Mouse (Mus musculus): Measurements from ENCODE around the gene Muc1. TPM values are rescaled to one million over a fixed set of nuclear protein-coding genes. Genes with fewer than 3 reads are reported as not detected.

The Muc1 gene
- polyA plus RNA-seq (2016; fragmentation: Nextera tagmentation; extraction: Ambion mirVana) = 0.13 TPM in 1 of 2 replicates, not detected in the other

DNA sequence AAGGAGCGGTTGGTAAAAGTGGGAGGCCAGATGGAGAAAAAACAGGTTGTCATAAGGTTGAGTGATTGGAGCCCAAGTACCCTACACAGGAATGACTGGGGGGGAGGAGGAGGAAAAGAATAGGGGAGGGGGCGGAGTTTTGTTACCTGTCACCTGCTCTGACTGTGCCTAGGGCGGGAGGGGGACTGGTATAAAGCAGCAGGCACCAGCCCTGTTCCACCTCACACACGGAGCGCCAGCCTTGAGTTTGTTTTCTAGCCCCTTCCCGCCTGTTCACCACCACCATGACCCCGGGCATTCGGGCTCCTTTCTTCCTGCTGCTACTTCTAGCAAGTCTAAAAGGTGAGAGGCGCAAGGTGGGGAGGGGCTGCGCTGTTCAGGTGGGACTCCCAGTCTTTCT lies at the start of gene Muc1:
Gene Muc1, plus strand, starts transcription at position 222 of the 400 bp plus-strand sequence.
- 40% methylated on average over 9 of the region's 10 CpGs for WGBS (ENCODE audit: insufficient replicate concordance)
- Histone ChIP-seq H3K27me3 (replicated peaks) (peaks cover 89% of the 10 kb centered on the region), H3K27ac (no peak within 1 kb of the TSS), H3K9me3 (replicated peaks) (no peaks in the 10 kb centered on the region), H3K9ac (peak within 1 kb of the TSS; percentile 59), H3K4me3 (peak within 1 kb of the TSS; percentile 55), H3K4me2 (peak within 1 kb of the TSS; percentile 76), H3K36me3 (no peaks in the 10 kb centered on the region), H3K4me1 (peaks cover 34% of the 10 kb centered on the region)
- no peak for ATAC-seq

DNA sequence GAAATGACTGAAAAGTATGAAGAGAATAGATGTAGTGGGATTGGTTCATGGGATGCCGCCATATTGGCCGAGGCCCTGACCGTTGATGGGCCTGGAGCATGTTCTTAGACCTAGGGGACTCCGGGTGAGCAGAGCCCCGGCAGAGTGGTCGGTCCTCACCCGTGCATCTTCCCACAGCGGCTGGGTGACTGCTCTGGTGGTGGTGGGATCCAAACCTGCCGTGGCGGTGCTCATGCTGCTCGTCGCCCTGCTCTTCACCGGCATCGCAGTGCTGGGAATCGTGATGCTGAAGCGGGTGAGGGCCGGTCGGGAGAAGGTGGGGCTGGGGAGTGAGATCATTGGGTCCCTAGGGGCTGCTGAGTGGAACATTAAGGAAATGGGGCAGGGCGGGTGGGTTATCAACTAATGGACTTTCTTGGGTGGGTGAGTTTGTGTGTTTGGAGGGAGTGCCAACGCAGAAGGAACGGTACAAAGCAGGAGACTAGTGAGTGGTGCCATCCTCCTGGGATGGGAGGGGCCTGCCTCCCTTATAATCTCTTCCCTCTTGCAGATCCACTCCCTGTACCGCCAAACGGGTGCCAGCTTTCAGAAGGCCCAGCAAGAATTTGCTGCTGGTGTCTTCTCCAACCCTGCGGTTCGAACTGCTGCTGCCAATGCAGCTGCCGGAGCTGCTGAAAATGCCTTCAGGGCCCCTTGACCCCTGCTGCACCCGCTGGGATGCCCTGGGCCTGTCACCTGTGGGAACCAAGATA lies 46.9 kb upstream of the Muc1 start:
- peak overlapping the region; percentile 50 for H3K27ac ChIP-seq
- peak overlapping the region; percentile 27; the same call in 1 of the 2 replicates for H3K9ac ChIP-seq
- H3K9me3 ChIP-seq (replicated peaks) = no peaks in the 10 kb centered on the region
- ATAC-seq = no peak
- 86% methylated on average over 27 of the region's 27 CpGs for WGBS (ENCODE audit: insufficient replicate concordance)
- H3K4me1 ChIP-seq = peaks cover 59% of the 10 kb centered on the region
- no peak overlapping the region for H3K4me3 ChIP-seq
- no peaks in the 10 kb centered on the region for H3K27me3 ChIP-seq (replicated peaks)
- peaks cover 41% of the 10 kb centered on the region for H3K36me3 ChIP-seq
- H3K4me2 ChIP-seq = no peak overlapping the region

DNA sequence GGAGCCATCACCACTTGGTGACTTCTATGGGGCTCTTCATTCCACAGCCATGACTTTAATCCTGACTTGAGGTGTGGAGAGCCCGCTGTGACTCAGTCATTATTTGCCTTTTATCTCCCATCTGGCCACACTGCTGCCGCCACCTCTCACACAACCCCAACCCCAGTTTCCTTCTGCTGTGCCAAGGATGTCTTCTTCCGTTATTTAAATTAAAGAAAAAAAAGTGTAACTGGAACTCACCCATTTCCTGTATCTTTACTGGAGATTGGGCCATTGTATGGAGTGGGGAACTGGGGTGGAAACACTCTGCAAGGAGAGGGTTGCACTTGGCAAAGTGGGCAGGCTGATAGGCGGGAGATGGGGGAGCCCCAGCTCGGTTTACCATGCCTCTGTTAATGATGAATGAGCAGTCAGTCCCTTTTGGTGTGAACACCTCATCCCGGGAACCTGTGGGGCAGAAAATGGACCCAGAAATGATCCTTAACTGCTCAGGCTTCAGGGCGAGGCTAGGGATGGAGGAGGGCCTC lies 46.3 kb upstream of the Muc1 start:
- peaks cover 41% of the 10 kb centered on the region for H3K36me3 ChIP-seq
- ATAC-seq = peak; percentile 5; the same call in 1 of the 2 replicates
- H3K9me3 ChIP-seq (replicated peaks) = no peaks in the 10 kb centered on the region
- peak overlapping the region; percentile 63 for H3K4me3 ChIP-seq
- H3K4me1 ChIP-seq = peaks cover 65% of the 10 kb centered on the region
- no peaks in the 10 kb centered on the region for H3K27me3 ChIP-seq (replicated peaks)
- peak overlapping the region; percentile 50; the same call in 1 of the 2 replicates for H3K27ac ChIP-seq
- peak overlapping the region; percentile 88 for H3K4me2 ChIP-seq
- WGBS (ENCODE audit: insufficient replicate concordance) = 38% methylated on average over 7 of the region's 7 CpGs
- H3K9ac ChIP-seq = peak overlapping the region; percentile 27

DNA sequence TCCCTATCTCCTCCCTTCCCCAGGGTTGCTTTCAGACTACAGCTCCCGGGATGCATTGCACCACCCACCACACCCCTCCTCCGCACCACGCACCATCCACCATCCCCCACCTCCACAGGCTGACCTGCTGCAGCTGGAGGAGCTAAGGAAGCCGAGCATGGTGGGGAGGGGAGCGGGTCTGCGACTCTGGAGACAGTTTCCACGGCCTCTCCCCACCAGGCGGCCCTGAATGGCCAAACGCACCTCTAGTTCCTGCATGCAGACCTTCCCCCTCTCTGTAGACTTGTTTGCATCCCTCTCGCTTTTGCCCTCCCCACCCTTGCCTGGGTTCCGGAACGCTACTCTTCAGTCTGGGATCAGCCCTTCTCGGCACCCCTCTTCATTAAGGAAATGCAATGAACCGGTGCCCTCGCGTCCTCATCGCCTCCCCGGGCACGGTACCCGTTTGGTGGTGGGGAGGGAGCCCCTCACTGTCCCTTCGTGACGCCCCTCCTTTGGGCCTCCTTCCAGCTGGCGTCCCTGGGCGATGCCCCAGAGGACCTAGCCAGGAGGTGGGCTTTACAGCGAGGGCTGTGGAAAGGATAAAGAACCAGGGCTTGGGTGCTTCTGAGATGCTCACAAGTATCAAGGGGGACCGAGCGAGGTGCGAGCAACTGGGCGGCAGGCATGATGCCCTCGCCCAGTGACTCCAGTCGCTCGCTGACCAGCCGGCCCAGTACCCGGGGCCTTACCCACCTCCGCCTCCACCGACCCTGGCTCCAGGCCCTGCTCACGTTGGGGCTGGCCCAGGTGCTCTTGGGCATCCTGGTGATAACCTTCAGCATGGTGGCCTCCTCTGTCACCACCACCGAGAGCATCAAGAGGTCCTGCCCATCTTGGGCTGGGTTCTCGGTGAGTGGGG lies 45.5 kb upstream of the Muc1 start, which contains the start of gene Fam189b:
Gene Fam189b, plus strand, starts transcription at position 86 of the 901 bp plus-strand sequence.
- Histone ChIP-seq H3K36me3 (peaks cover 45% of the 10 kb centered on the region), H3K4me1 (peaks cover 66% of the 10 kb centered on the region), H3K9ac (peak within 1 kb of the TSS; percentile 69), H3K4me3 (peak within 1 kb of the TSS; percentile 63), H3K9me3 (replicated peaks) (no peaks in the 10 kb centered on the region), H3K27me3 (replicated peaks) (0 out of 2 replicates have a peak, but pooled peaks cover 4% of the 10 kb centered on the region), H3K4me2 (peak within 1 kb of the TSS; percentile 88), H3K27ac (peak within 1 kb of the TSS; percentile 64)
- peak; percentile 88 for ATAC-seq
- WGBS (ENCODE audit: insufficient replicate concordance) = 23% methylated on average over 39 of the region's 39 CpGs

DNA sequence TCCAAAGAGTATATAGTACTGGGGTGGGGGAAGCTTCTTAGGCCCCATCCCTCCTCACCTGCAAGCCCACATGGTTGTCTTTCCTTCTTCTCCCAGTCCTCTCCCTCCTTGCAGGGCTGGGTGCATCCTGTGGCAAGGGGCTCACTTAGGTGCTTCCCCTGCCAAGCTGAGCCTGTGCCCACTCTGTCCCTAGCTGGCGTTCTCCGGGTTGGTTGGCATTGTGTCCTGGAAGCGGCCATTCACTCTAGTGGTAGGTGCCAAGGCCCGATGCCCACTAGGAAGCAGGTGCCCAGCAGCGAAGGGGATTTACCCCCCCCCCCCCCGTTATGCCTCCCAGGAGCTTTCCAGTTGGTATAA lies 44.9 kb upstream of the Muc1 start:
- H3K4me2 ChIP-seq = peak overlapping the region; percentile 88
- H3K36me3 ChIP-seq = peaks cover 47% of the 10 kb centered on the region
- 0 out of 2 replicates have a peak, but pooled peaks cover 10% of the 10 kb centered on the region for H3K27me3 ChIP-seq (replicated peaks)
- peak overlapping the region; percentile 63 for H3K4me3 ChIP-seq
- no peak for ATAC-seq
- H3K27ac ChIP-seq = no peak overlapping the region
- 82% methylated on average over 6 of the region's 6 CpGs for WGBS (ENCODE audit: insufficient replicate concordance)
- no peaks in the 10 kb centered on the region for H3K9me3 ChIP-seq (replicated peaks)
- H3K4me1 ChIP-seq = peaks cover 66% of the 10 kb centered on the region
- H3K9ac ChIP-seq = peak overlapping the region; percentile 69; the same call in 1 of the 2 replicates

DNA sequence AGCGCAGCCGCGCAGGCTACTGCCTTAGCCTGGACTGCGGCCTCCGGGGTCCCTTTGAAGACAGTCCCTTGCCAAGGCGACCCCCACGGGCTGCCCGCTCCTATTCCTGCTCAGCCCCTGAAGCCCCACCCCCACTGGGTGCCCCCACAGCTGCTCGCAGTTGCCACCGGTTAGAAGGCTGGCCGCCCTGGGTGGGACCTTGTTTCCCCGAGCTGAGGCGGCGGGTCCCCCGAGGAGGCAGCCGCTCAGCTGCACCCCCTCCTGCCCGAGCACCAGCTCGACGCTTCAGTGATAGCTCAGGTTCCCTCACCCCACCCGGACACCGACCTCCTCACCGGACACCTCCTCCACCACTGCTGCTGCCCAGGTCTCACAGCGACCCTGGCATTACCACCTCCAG lies 41.7 kb upstream of the Muc1 start:
- 52% methylated on average over 23 of the region's 23 CpGs for WGBS (ENCODE audit: insufficient replicate concordance)
- H3K9ac ChIP-seq = no peak overlapping the region
- H3K36me3 ChIP-seq = peaks cover 14% of the 10 kb centered on the region
- no peak overlapping the region; the same call in 1 of the 2 replicates for H3K4me2 ChIP-seq
- H3K27ac ChIP-seq = no peak overlapping the region
- ATAC-seq = no peak
- H3K4me1 ChIP-seq = peaks cover 64% of the 10 kb centered on the region
- H3K9me3 ChIP-seq (replicated peaks) = no peaks in the 10 kb centered on the region
- H3K4me3 ChIP-seq = no peak overlapping the region
- peaks cover 10% of the 10 kb centered on the region; the same call in 1 of the 2 replicates for H3K27me3 ChIP-seq (replicated peaks)

DNA sequence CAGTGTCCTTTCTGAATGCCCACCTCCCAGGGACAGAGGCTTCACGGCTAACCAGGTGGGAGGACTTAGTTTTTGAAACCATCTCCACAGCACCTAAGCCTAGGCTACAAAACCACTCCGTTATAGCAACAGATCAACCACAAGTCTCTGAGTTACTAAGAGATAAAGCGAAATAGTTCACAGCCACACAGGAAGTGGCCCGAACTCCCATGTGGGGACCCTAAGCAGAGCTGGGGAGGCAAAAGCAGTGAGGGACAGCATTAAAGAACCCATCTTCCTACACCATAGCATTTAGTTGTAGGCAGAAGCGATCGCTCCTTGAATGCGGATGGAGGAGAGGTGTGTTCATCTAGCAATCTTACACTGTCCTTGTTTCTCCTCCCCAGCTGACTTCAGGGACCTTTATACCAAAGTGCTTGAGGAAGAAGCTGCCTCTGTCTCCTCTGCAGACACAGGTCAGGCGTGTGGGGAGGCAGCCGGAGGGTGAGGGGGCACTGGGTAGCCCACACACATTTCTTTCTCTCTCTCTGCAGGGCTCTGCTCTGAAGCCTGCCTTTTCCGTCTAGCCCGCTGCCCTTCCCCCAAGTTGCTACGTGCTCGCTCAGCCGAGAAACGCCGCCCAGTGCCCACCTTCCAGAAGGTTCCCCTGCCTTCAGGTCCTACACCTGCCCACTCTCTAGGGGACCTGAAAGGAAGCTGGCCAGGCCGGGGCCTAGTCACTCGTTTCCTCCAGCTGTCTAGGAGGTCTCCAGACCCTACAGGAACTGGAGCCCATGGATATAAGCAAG lies 41.0 kb upstream of the Muc1 start:
- Histone ChIP-seq H3K4me2 (no peak overlapping the region), H3K27me3 (replicated peaks) (peaks cover 10% of the 10 kb centered on the region; the same call in 1 of the 2 replicates), H3K27ac (no peak overlapping the region), H3K9ac (no peak overlapping the region), H3K9me3 (replicated peaks) (no peaks in the 10 kb centered on the region), H3K4me3 (no peak overlapping the region), H3K4me1 (peaks cover 57% of the 10 kb centered on the region), H3K36me3 (peaks cover 9% of the 10 kb centered on the region)
- no peak for ATAC-seq
- 55% methylated on average over 18 of the region's 18 CpGs for WGBS (ENCODE audit: insufficient replicate concordance)

DNA sequence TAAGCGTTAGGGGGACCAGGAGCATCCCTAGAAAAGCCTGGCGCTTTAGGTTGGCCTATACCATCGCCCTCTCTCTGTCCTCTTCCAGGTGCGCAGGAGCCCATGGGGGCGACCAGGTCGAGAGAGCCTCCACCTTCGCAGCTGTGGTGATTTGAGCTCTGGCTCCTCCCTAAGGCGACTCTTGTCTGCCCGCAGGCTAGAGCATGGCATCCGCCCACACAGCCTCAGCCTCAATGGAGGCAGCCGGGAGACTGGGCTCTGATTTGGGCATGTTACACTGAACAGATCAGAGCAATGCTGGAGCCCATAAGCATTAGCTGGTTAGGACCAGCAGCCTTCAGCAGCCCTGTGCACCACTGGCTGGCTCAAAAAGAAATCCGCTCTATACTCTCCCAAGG lies 40.4 kb upstream of the Muc1 start:
- Histone ChIP-seq H3K36me3 (peaks cover 9% of the 10 kb centered on the region), H3K9ac (no peak overlapping the region), H3K9me3 (replicated peaks) (no peaks in the 10 kb centered on the region), H3K4me3 (no peak overlapping the region), H3K27me3 (replicated peaks) (peaks cover 10% of the 10 kb centered on the region; the same call in 1 of the 2 replicates), H3K4me2 (no peak overlapping the region), H3K4me1 (peaks cover 51% of the 10 kb centered on the region), H3K27ac (no peak overlapping the region)
- no peak for ATAC-seq
- WGBS (ENCODE audit: insufficient replicate concordance) = 69% methylated on average over 12 of the region's 12 CpGs

DNA sequence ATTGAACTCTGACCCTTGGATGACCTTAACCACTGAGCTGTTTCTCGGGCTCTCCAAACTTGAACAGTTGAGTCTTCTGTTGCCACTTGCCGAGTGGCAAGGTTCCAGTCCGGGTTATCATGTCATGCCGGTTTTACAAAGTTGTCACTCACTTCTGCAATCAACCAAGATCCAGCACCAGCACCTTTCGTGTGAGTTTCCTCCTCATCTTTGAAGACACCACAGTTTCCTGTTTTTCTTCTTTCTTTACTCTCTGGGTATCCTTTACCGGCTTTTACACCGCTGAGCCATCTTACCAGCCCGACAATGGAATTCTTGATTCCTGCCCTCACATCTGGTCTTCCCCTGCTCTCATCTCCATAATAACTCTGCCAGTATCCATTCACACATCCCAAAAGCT lies 38.4 kb upstream of the Muc1 start:
- no peak overlapping the region for H3K4me3 ChIP-seq
- 16% methylated on average over 8 of the region's 8 CpGs for WGBS (ENCODE audit: insufficient replicate concordance)
- H3K9me3 ChIP-seq (replicated peaks) = no peaks in the 10 kb centered on the region
- no peak overlapping the region for H3K9ac ChIP-seq
- H3K4me2 ChIP-seq = no peak overlapping the region
- peaks cover 9% of the 10 kb centered on the region for H3K36me3 ChIP-seq
- peaks cover 10% of the 10 kb centered on the region; the same call in 1 of the 2 replicates for H3K27me3 ChIP-seq (replicated peaks)
- H3K27ac ChIP-seq = no peak overlapping the region
- no peak for ATAC-seq
- H3K4me1 ChIP-seq = peaks cover 43% of the 10 kb centered on the region

DNA sequence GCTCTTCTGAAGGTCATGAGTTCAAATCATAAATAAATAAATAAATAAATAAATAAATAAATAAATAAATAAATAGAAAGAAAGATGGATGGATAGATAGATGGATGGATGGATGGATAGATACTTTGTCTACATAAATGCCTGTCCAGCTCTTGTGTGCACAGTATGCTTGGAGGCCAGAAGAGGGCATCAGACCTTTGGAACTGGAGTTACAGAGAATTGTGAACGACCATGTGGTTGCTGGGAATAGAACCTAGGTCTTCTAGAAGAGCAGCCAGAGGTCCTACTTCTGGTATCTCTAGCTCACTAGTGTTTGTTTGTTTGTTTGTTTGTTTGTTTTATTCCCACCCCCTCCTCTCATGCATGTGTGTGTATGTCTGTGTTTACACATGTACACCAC lies 35.5 kb upstream of the Muc1 start:
- 48% methylated on average over 1 of the region's 1 CpGs for WGBS (ENCODE audit: insufficient replicate concordance)
- Histone ChIP-seq H3K36me3 (peaks cover 5% of the 10 kb centered on the region), H3K4me1 (peaks cover 38% of the 10 kb centered on the region), H3K4me2 (no peak overlapping the region), H3K9ac (no peak overlapping the region), H3K27me3 (replicated peaks) (peaks cover 10% of the 10 kb centered on the region; the same call in 1 of the 2 replicates), H3K4me3 (no peak overlapping the region), H3K9me3 (replicated peaks) (no peaks in the 10 kb centered on the region), H3K27ac (no peak overlapping the region)
- no peak for ATAC-seq

DNA sequence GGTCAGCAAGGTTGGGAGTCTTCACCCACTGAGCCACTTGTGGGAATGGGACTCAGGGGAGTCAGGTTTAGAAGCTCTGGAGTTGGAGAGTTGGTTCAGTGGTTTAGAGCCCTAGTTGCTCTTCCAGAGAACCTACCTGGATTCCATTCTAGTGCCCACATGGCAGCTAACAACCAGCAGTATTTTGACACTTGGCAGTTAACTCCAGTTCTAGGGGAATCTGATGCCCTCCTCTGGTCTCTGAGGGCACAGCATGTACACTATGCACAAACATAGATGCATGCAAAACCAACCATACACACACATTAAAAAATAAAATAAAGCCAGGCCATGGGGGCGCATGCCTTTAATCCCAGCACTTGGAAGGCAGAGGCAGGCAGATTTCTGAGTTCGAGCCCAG lies 35.0 kb upstream of the Muc1 start:
- ATAC-seq = no peak
- 79% methylated on average over 2 of the region's 2 CpGs for WGBS (ENCODE audit: insufficient replicate concordance)

More for the DNA sequence above, 35.0 kb upstream of the Muc1 start:
- no peak overlapping the region for H3K4me3 ChIP-seq
- no peaks in the 10 kb centered on the region for H3K9me3 ChIP-seq (replicated peaks)
- 0 out of 2 replicates have a peak, but pooled peaks cover under 1% of the 10 kb centered on the region for H3K36me3 ChIP-seq
- peaks cover 5% of the 10 kb centered on the region; the same call in 1 of the 2 replicates for H3K27me3 ChIP-seq (replicated peaks)
- peaks cover 33% of the 10 kb centered on the region for H3K4me1 ChIP-seq
- no peak overlapping the region for H3K27ac ChIP-seq
- no peak overlapping the region for H3K4me2 ChIP-seq
- H3K9ac ChIP-seq = no peak overlapping the region
